Mouse (Mus musculus) hematopoietic stem cell, adult 5-6 weeks (primary cell): ENCODE measurements around the gene Dhdh. TPM values are rescaled to one million over a fixed set of nuclear protein-coding genes. Genes with fewer than 3 reads are reported as not detected.
"Not testable (repeated sequence)": the region's sequence is repeated elsewhere in the genome, so short reads cannot be mapped to it uniquely, and the experiment has no call there.

ENCODE experiments used
- ATAC-seq, 2 experiments: fragments of 125-278 bp in 1 of 2; replicated peaks in 1 of 2; 2 replicates each; pipeline ENCODE4 v1.8.0; 2016 to 2017; ENCODE audit warnings: inconsistent platforms in 2 of 2, mild to moderate bottlenecking in 2 of 2, moderate number of reproducible peaks in 2 of 2, low read depth in 1 of 2, moderate TSS enrichment in 1 of 2; ENCODE audit not compliant: low FRiP score in 2 of 2, poor library complexity in 2 of 2, severe bottlenecking in 2 of 2, insufficient read depth in 1 of 2, low TSS enrichment in 1 of 2
- total RNA-seq: library from RNA; stranded (forward); fragments of 172-1452, 232-1000 nt; gene quantifications from 2 replicates; pipeline ENCODE4 v1.2.3, GENCODE M21; 2017

Dhdh gene
- total RNA-seq, 1 experiment from 2014 or later = 21.6 TPM

DNA sequence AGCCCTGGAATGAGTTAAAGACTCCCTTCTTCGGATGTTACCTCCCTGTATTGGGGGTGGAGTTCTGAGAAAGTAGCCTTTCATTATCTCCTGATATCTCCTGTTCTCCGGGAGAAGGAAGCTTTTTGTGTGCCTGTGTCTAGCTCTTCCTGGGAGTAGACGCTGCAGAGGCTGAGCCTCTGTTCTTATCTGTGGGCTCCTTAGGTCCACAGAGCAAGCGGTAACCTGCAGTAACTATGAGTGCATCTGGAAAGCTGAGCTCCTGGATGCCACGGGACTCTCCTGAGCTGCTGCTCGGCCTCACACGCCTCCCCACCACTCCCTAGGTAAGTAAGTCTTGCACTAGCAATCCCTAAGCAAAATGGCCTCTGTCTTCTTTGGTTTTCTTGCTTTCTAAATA, 2.4 kb downstream of the Dhdh start:
- no peak for ATAC-seq

DNA sequence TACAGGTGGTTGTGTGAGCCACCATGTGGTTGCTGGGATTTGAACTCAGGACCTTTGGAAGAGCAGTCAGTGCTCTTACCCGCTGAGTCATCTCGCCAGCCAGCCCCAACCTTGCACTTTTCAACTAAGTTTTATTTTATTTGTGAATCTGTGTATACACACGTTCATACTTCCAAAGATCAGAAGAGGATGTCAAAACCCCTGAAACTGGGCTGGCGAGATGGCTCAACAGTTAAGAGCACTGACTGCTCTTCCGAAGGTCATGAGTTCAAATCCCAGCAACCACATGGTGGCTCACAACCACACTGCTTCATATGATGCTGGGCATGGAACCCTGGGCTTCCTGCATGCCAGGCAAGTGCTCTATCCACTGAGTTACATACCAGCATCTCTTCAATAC, 3.6 kb downstream of the Dhdh start:
- ATAC-seq = not testable (repeated sequence)

- no peak for ATAC-seq
These were observed 6.4 kb downstream of the Dhdh start for GRCm38 (mm10) chr7:45482166-45482565.

- ATAC-seq = peak; percentile 56 to 72; a peak in 2 of 4 replicates
These were observed 7.2 kb downstream of the Dhdh start, which contains the start of gene Tulp2 for GRCm38 (mm10) chr7:45481374-45481927. Gene Tulp2, plus strand, starts transcription at chr7:45481877.

DNA sequence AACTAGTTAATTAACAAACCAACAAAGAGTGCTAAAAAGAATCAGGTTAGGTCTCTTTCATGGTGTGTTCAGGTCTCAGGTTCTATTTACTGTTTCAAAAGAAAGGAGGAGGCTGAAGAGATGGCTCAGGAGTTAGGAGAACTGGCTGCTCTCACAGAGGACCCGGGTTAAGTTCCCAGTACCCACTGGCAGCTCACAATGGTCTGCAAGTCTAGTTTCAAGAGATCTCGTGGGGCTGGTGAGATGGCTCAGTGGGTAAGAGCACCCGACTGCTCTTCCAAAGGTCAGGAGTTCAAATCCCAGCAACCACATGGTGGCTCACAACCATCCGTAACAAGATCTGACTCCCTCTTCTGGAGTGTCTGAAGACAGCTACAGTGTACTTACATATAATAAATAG, 8.3 kb downstream of the Dhdh start:
- not testable (repeated sequence) for ATAC-seq

GRCm38 (mm10) chr7:45478774-45479173, 9.8 kb downstream of the Dhdh start:
- no peak for ATAC-seq

DNA sequence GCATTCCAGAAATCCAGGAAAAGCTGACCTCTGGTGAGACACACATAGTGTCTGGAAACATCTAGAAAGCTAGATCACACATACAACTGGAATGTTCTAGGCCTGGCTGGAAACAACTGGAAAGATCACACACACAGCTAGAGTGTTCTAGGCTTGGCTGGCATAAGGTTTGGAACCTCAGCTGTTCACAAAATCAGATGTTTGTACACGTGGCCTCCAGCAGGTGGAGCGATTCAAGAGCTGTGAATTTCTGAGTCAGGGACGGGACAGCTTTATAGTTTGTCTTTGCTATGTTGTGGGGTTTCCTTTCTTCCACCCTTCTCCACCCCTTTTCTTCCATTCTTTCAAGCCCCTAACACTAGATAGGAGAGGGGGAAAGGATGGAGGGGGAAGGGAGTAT, 11.6 kb downstream of the Dhdh start:
- peak in 1 of 2 experiments; percentile 68; a peak in 1 of 4 replicates for ATAC-seq

DNA sequence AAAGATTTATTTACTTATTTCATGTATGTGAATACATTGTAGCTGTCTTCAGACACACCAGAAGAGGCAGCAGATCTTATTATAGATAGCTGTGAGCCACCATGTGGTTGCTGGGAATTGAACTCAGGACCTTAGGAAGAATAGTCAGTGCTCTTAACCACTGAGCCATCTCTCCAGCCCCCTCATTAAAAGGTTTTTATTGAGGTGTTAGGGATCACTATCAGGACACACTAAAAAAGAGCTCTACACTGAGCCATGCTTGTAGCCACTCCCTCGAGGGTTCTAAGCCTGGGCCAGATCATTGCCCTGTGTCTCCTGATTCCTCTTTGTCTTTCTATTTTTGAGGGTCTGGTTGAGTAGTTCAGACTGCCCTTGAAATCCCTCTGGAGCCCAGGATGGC, 12.2 kb downstream of the Dhdh start:
- no peak for ATAC-seq

- no peak for ATAC-seq
These were observed 13.2 kb downstream of the Dhdh start for GRCm38 (mm10) chr7:45475291-45475969.

DNA sequence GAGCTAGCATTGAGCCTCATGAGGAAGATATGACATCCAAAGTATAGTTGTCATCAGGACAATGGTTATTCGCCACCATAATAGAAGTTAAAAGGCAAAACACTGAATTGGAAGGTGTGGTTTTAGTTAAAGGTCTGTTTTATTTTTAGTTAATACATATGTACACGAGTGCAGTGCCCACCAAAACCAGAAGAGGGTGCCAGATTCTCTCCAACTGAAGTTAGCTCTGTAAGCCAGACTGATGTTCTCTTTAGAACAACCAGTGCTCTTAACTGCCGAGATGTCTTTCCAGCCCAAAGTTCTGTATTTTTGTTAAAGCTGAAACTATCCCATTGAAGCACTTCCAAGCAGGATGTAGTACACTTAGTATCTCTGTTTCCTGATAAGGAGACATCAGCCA, 17.7 kb downstream of the Dhdh start:
- peak; percentile 53 to 68; a peak in 3 of 4 replicates for ATAC-seq

DNA sequence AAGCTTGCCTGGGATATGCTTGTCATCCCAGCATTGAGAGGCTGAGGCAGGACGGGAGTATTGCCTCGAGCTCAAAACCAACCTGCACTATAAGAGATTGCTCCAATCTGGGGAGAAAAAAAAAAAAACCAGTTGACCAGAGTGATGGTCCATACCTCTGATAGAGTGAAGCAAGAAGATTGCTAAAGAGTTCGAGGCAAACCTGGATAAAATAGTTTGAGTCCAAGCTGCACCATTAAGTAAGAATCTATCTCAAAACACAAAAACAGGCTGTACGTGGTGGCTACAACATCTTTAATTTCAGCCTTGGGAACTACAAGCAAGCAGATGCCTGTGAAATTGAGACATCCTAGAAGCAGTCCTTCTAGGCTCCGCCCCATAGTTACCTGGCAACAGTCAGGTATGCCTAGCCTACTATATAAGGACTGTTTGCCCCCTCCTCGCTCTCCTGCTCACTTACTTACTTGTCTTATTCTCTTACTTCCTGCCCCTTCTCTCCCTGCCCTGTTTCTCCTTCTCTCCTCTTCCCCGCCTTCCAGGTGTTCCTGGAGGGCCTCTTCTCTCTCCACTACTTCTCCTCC, 21.4 kb downstream of the Dhdh start:
- 0 out of 4 replicates have a peak, but pooled peaks of 1 of the 2 experiments have one; percentile 3 for ATAC-seq

- ATAC-seq = peak; percentile 70 to 79
These were observed 22.1 kb downstream of the Dhdh start, which contains the start of gene Bax for GRCm38 (mm10) chr7:45466283-45467089. Gene Bax, minus strand, starts transcription at chr7:45466898.

GRCm38 (mm10) chr7:45465549-45465948, 23.1 kb downstream of the Dhdh start:
- ATAC-seq = no peak

DNA sequence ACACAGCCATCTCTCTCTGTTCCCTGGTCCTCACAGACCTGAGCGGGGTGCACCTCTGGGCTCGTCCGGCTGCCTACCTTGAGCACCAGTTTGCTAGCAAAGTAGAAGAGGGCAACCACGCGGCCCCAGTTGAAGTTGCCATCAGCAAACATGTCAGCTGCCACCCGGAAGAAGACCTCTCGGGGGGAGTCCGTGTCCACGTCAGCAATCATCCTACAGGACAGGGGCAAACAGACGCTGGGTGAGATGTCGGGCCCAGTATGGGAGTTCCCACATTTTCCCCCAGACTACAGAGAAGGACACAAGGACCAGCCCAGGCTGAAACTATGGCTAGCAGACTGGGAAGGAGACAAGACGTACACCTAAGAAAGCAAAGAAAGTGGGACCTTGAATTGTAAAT, 23.5 kb downstream of the Dhdh start:
- no peak for ATAC-seq

GRCm38 (mm10) chr7:45463987-45464778, 24.4 kb downstream of the Dhdh start:
- ATAC-seq = no peak

DNA sequence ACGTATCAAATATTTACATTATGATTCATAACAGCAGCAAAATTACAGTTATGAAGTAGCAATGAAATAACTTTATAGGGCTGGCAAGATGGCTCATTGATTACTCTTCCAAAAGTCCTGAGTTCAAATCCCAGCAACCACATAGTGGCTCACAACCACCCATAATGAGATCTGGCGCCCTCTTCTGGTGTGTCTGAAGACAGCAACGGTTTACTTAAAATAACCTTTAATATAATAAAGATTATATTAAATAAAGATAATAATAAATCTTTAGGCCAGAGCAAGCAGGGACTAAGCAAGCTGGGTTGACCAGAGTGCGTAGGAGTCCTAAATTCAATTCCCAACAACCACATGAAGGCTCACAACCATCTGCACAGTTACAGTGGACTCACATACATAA, 25.7 kb downstream of the Dhdh start:
- not testable (repeated sequence) for ATAC-seq

GRCm38 (mm10) chr7:45462325-45462724, 26.3 kb downstream of the Dhdh start:
- ATAC-seq = no peak
